Mouse (Mus musculus) megakaryocyte, embryonic 14.5 days (primary cell): ENCODE measurements around the gene Hacd1. TPM values are rescaled to one million over a fixed set of nuclear protein-coding genes. Genes with fewer than 3 reads are reported as not detected.

Experiments used
- H3K27me3 ChIP-seq: replicated peaks from 2 replicates; pipeline ENCODE3; 2012; ENCODE audit warnings: inconsistent platforms
- H3K36me3 ChIP-seq: replicated peaks from 2 replicates; pipeline ENCODE3; 2012; ENCODE audit warnings: low read length, inconsistent platforms, mixed read lengths
- H3K4me1 ChIP-seq: 2 replicates; pipeline ENCODE4 v1.6.1; 2012; ENCODE audit warnings: inconsistent platforms
- H3K4me3 ChIP-seq: replicated peaks from 2 replicates; pipeline ENCODE3; 2012; ENCODE audit warnings: moderate library complexity, mild to moderate bottlenecking, inconsistent platforms
- H3K9me3 ChIP-seq: 2 replicates; pipeline ENCODE4 v1.6.1; 2012; ENCODE audit warnings: inconsistent platforms
- FLI1 ChIP-seq: IDR thresholded peaks from 2 replicates; pipeline ENCODE4 v1.6.1; 2012; ENCODE audit warnings: low read length, inconsistent platforms, mixed read lengths
- GATA1 ChIP-seq: IDR thresholded peaks from 3 replicates; pipeline ENCODE4 v1.6.1; 2012; ENCODE audit warnings: mixed read lengths, low read length, inconsistent platforms, borderline replicate concordance
- polyA plus RNA-seq: library from polyadenylated mRNA; stranded (reverse); fragments of >175 nt; gene quantifications from 2 replicates; pipeline ENCODE4 v1.2.3, GENCODE M21; 2012; ENCODE audit warnings: low replicate concordance; ENCODE audit not compliant: insufficient read depth

Gene Hacd1
- polyA plus RNA-seq, 1 experiment = 101 TPM

DNA sequence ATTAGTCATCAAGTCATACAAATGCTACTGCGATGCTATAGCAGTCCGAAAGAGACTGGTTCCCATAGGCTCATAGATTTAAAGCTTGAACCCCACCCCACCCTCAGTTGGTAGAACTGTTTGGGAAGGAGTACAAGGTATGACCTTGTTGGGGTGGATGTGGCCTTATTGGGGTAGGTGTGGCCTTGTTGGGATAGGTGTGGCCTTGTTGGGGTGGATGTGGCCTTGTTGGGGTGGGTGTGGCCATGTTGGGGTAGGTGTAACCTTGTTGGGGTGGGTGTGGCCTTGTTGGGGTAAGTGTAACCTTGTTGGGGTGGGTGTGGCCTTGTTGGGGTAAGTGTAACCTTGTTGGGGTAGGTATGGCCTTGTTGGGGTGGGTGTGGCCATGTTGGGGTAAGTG lies 14.7 kb downstream of the Hacd1 start:
- TF ChIP-seq FLI1 = no peak
- no peak for TF ChIP-seq GATA1
- peaks cover 13% of the 10 kb centered on the region for H3K4me1 ChIP-seq
- no peaks in the 10 kb centered on the region for H3K9me3 ChIP-seq
- peaks cover 71% of the 10 kb centered on the region for H3K36me3 ChIP-seq
- no peaks in the 10 kb centered on the region for H3K27me3 ChIP-seq
- no peak overlapping the region for H3K4me3 ChIP-seq

DNA sequence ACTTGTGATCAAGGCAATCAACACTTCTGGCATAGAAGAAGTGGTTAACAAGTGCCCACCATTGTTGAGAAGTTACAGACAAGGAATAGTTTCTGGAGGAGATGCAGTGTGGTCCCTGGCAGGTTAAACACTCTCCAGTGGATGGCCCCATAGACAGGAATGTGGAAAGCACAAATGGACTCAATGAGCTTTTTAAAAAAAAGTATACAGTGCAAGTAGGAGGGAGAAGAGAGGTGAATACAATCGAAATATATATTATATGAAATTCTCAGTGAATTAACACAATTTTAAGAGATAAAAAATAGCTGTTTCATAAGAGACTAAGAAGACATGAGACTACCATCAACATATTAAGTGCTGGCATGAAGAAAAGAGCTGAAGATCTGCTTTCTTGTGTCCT lies 36.7 kb downstream of the Hacd1 start:
- Histone ChIP-seq H3K4me1 (peaks cover 3% of the 10 kb centered on the region; the same call in 1 of the 2 replicates), H3K9me3 (no peaks in the 10 kb centered on the region), H3K36me3 (peaks cover 12% of the 10 kb centered on the region), H3K4me3 (no peak overlapping the region), H3K27me3 (no peaks in the 10 kb centered on the region)
- TF ChIP-seq FLI1 = no peak
- no peak for TF ChIP-seq GATA1

DNA sequence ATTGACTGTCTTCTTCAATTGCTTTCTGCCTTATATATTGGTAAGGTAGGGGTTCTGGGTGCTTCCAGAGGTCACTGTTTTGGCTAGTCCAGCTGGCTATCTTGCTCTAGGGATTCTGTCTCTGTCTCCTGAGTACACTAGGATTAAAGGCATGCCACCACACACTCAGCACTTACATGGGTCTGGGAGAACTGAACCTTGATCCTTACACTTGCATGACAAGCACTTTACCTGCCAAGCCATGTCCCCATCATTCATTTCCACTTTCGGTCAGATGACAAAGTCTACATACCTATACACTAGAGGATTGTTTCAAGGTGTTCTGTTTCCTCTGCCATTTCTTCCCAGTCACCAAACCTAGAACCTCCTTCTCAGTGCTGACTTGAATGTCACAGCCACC lies 50.8 kb downstream of the Hacd1 start:
- Histone ChIP-seq H3K4me3 (no peak overlapping the region), H3K36me3 (no peaks in the 10 kb centered on the region), H3K27me3 (no peaks in the 10 kb centered on the region), H3K9me3 (peaks cover 12% of the 10 kb centered on the region), H3K4me1 (no peaks in the 10 kb centered on the region)
- TF ChIP-seq FLI1 (no peak), GATA1 (no peak)

DNA sequence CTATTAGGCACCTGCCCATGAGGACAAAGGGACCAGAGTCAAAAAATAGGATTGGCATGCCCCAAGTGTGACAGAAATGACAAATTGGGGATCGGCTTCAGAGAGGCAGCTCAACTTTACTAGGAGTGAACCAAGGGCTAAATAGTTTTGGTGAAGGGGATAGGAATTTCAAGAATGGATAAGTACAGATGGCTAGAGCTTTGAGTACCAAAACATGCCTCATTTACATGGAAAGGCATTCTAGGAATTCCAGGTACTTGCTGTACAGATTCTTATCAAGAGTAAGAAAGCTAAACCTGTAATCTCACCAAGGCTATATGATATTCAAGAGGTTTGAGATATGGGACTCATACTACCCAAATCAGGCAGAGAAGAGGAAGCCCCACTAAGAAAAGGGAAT lies 95.8 kb downstream of the Hacd1 start:
- Histone ChIP-seq H3K4me3 (no peak overlapping the region), H3K4me1 (no peaks in the 10 kb centered on the region), H3K9me3 (no peaks in the 10 kb centered on the region), H3K27me3 (no peaks in the 10 kb centered on the region), H3K36me3 (no peaks in the 10 kb centered on the region)
- TF ChIP-seq GATA1 (no peak), FLI1 (no peak)

DNA sequence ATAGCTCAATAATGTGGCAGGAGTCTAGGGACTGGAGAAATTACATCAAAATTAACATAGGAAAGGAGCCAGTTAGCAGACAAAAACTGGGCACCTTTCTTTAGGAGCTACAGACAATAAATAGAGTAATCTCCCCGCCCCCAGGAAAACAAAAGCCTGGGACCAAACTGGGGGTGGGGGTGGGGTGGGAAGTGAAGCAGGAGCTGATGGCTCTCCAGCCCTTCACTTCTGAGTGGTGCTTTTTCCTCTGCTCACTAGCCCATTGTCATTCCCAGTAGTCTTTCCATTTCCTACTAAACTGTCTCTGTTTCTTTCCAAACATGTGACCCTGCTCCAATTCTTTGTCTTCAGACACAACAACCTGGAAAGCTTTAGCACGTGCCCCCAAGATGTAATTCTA lies 99.5 kb downstream of the Hacd1 start:
- Histone ChIP-seq H3K9me3 (no peaks in the 10 kb centered on the region), H3K4me3 (no peak overlapping the region), H3K36me3 (no peaks in the 10 kb centered on the region), H3K4me1 (no peaks in the 10 kb centered on the region), H3K27me3 (no peaks in the 10 kb centered on the region)
- TF ChIP-seq GATA1 = no peak
- no peak for TF ChIP-seq FLI1

DNA sequence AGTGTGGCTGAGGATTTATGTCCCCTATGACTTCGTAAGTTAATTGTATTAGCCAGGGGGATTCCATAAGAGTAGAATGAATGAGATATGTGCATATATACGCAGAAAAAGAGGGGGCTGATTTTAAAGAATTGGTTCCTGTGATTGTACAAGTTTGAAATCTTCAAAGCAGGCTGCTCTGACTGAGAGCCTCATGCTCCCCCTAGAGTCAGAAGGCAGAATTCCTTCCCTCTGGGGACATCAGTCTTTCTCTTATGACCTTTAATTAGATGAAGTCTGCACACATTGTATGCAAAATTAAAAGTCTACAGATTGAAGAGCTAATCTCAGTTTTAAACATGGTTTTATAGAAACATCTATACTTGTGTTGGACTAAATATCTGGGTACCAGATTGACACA lies 117.8 kb downstream of the Hacd1 start:
- TF ChIP-seq FLI1 (no peak), GATA1 (no peak)
- Histone ChIP-seq H3K27me3 (no peaks in the 10 kb centered on the region), H3K9me3 (no peaks in the 10 kb centered on the region), H3K4me3 (no peak overlapping the region), H3K4me1 (peaks cover 22% of the 10 kb centered on the region), H3K36me3 (no peaks in the 10 kb centered on the region)

DNA sequence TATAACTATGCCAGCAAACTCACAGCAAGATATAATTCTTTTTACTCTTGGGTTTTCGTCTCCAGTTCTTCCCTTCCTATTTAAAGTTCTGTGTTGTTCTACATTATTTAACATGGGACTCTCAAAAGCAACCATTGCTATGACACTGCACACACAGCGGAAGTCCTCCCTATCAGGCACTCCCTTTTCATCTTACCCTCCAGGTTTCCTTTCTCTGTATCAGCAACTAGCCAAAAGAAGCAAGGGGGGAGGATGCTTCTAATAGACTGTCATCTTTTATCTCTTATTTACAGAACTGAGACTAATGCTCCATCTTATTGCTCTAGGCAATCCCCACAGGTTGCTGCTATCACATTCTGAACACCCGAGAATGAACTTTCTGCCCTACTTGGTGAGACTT lies 120.6 kb downstream of the Hacd1 start:
- Histone ChIP-seq H3K36me3 (no peaks in the 10 kb centered on the region), H3K9me3 (no peaks in the 10 kb centered on the region), H3K4me3 (no peak overlapping the region), H3K27me3 (no peaks in the 10 kb centered on the region), H3K4me1 (peaks cover 30% of the 10 kb centered on the region)
- TF ChIP-seq FLI1 (no peak), GATA1 (no peak; the same call in 2 of the 3 replicates)

DNA sequence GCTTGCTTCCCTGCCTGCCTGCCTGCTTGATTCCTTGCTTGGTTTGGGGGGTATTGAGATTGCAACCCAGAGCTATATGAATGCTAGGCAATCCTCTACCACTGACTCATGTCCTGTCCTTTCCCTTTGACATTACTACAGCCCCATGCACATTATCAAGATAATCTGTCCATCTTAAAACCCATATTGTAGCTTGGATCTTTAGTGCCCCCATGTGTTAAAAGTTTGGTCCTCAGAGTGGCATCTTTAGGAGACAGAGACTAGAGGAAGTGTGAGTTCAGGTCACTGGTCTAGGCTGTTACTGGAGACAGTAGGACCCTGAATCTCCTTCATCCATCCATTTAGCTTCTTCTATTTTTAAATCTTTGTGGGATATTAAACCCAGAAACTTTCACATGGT lies 123.7 kb downstream of the Hacd1 start:
- no peak overlapping the region for H3K4me3 ChIP-seq
- TF ChIP-seq GATA1 (no peak), FLI1 (no peak)
- no peaks in the 10 kb centered on the region for H3K9me3 ChIP-seq
- H3K27me3 ChIP-seq = no peaks in the 10 kb centered on the region
- peaks cover 30% of the 10 kb centered on the region for H3K4me1 ChIP-seq
- H3K36me3 ChIP-seq = no peaks in the 10 kb centered on the region

DNA sequence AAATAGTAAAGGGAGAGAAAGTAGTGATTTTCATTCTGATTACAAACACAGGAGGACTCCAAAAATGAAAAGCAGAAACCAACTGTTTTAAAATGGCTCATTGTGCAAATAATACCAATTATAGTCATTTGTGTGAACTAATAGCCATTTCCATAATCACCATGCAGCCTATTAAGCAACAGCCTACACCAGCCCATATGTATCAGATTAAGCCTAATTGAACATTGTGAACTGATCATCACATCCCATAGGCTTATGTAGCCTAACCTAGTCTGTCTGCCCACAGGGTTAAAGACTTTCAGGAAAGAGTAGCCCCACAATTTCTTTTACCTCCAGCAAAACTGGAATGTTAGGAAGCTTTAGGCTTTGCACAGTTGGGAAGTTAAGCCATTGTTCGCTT lies 125.2 kb downstream of the Hacd1 start:
- Histone ChIP-seq H3K4me1 (peaks cover 30% of the 10 kb centered on the region), H3K36me3 (no peaks in the 10 kb centered on the region), H3K9me3 (no peaks in the 10 kb centered on the region), H3K27me3 (no peaks in the 10 kb centered on the region), H3K4me3 (no peak overlapping the region)
- TF ChIP-seq GATA1 (no peak), FLI1 (no peak)

DNA sequence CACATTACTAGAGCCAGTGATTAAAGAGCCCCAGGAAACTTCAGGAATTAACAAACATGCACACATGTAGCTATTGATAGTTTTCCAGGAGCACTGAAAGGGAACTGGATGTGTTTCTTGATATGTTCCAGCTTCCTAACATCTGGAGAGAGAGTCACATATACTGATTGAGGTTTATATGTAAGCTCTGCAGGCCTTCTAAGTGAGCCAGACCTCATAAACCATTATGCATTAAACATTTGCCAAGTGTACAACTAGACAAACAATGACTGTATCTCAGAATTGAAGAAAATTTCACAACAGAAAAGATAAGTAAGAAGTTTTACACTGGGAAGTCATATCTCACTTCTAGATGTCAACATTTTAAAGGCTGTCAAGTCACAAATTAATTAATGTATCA lies 167.4 kb downstream of the Hacd1 start:
- TF ChIP-seq GATA1 (no peak), FLI1 (no peak)
- Histone ChIP-seq H3K4me3 (no peak overlapping the region), H3K27me3 (peaks cover 2% of the 10 kb centered on the region), H3K36me3 (no peaks in the 10 kb centered on the region), H3K4me1 (no peaks in the 10 kb centered on the region), H3K9me3 (0 out of 2 replicates have a peak, but pooled peaks cover 3% of the 10 kb centered on the region)

DNA sequence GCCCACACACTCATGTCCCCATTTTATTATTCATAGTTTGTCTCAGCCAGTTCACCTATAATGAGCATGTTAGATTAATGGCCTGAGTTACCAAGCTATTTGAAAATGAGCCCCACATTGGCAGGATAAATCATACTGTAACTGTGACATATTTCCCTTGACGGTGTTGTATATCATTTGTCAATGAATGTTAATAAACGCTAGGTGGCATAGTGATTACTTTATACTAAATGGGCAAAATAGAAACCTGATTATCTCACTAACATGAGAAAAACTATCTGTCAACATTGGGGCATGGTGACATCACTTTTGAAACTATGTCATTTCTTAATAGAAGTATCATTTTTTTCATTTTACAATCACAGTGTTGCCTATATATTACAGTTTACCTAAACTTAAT lies 198.5 kb downstream of the Hacd1 start:
- H3K4me1 ChIP-seq = peaks cover 4% of the 10 kb centered on the region; the same call in 1 of the 2 replicates
- TF ChIP-seq GATA1 = no peak
- no peak for TF ChIP-seq FLI1
- H3K9me3 ChIP-seq = peaks cover 4% of the 10 kb centered on the region; the same call in 1 of the 2 replicates
- no peak overlapping the region for H3K4me3 ChIP-seq
- no peaks in the 10 kb centered on the region for H3K27me3 ChIP-seq
- no peaks in the 10 kb centered on the region for H3K36me3 ChIP-seq
